Comparison of ENCODE assay signal across 24 mouse cellular contexts in the genomic region with DNA sequence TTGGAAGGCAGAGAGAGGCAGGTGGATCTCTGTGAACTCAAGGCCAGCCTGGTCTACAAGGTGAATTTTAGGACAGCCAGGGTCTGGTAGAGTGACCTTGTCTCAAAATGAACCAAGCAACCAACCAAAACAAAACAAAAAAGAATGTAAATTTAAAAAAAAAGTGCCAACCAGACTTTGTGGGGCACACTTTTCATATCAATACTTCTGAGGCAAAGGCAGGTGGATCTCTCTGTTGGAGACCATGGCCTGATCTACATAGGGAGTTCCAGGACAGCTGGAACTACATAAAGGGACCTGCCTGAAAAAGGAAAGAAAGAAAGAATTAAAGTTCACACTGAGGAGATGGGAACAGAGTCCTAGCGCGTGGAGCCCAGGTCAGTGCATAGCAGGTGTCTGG. TPM values are rescaled to one million over a fixed set of nuclear protein-coding genes. Genes with fewer than 3 reads are reported as not detected.
"Had no signal": no experiment of that assay in that cellular context is flagged by ENCODE, and none has a peak within 500 bp of the region (broad histone marks: within the 10 kb centered on the region; RNA-seq: fewer than 3 reads in every experiment).

No protein-coding gene starts in this region.

- H3K27ac ChIP-seq: lung, embryonic 15.5 days; macrophage; midbrain, embryonic 13.5 days; midbrain, embryonic 15.5 days; neural tube, embryonic 12.5 days; stomach, embryonic 15.5 days; stomach, postnatal 0 days had no signal

- H3K9ac ChIP-seq: lung, embryonic 15.5 days; midbrain, embryonic 13.5 days; midbrain, embryonic 15.5 days; neural tube, embryonic 12.5 days; stomach, embryonic 15.5 days had no signal

- ATAC-seq: lung, postnatal 0 days; midbrain, embryonic 13.5 days; midbrain, embryonic 15.5 days had no signal

- H3K4me2 ChIP-seq: lung, embryonic 15.5 days; midbrain, embryonic 11.5 days; midbrain, embryonic 13.5 days; midbrain, embryonic 15.5 days; neural tube, embryonic 12.5 days; stomach, embryonic 15.5 days had no signal

- H3K36me3 ChIP-seq: lung, embryonic 15.5 days; midbrain, embryonic 13.5 days; midbrain, embryonic 15.5 days; neural tube, embryonic 12.5 days; stomach, embryonic 15.5 days had no signal

- H3K4me3 ChIP-seq: lung, embryonic 15.5 days; megakaryocyte, embryonic 14.5 days; midbrain, embryonic 13.5 days; midbrain, embryonic 15.5 days; neural tube, embryonic 12.5 days; stomach, embryonic 15.5 days had no signal

- H3K4me1 ChIP-seq: midbrain, embryonic 13.5 days; midbrain, embryonic 15.5 days; neural tube, embryonic 12.5 days; stomach, embryonic 15.5 days had no signal

- H3K9me3 ChIP-seq: lung, embryonic 15.5 days; midbrain, embryonic 15.5 days; neural tube, embryonic 12.5 days; stomach, embryonic 15.5 days had no signal

- H3K27me3 ChIP-seq: lung, embryonic 15.5 days; neural tube, embryonic 12.5 days; stomach, embryonic 15.5 days had no signal

- DNase-seq: lung, adult 2 months; lung, postnatal 14 days; lung, postnatal 36 days; right cerebral cortex, postnatal 14 days; thymus, adult 2 months; thymus, postnatal 25 days; thymus, postnatal 4 days had no signal

RNA-seq across cellular contexts. Expression of gene Gjc1, which starts 7.0 kb away (rescaled TPM):
- total RNA-seq: megakaryocyte progenitor cell, adult 5-6 weeks; monocyte, adult 5-6 weeks; neutrophil, adult 5-6 weeks had no signal
- polyA plus RNA-seq: macrophage had no signal

RNA-seq across cellular contexts. Expression of gene Higd1b, which starts 9.2 kb away (rescaled TPM):
- total RNA-seq: megakaryocyte progenitor cell, adult 5-6 weeks; monocyte, adult 5-6 weeks; neutrophil, adult 5-6 weeks had no signal
- polyA plus RNA-seq: macrophage; midbrain, embryonic 11.5 days; neural tube, embryonic 12.5 days had no signal

RNA-seq across cellular contexts. Expression of gene Ccdc103, which starts 54.5 kb away (rescaled TPM):
- total RNA-seq: monocyte, adult 5-6 weeks; neutrophil, adult 5-6 weeks had no signal
- polyA plus RNA-seq: macrophage; spleen, adult 2 months; thymus, adult 2 months had no signal

RNA-seq across cellular contexts. Expression of gene Fam187a, which starts 58.5 kb away (rescaled TPM):
- total RNA-seq: megakaryocyte progenitor cell, adult 5-6 weeks; midbrain, postnatal 0 days; monocyte, adult 5-6 weeks; neutrophil, adult 5-6 weeks had no signal
- polyA plus RNA-seq: lung, embryonic 15.5 days; lung, postnatal 0 days; macrophage; midbrain, embryonic 13.5 days; midbrain, embryonic 15.5 days; neural tube, embryonic 12.5 days; neural tube, embryonic 14.5 days; spleen, adult 2 months; stomach, embryonic 15.5 days; stomach, postnatal 0 days; thymus, adult 2 months; urinary bladder, adult 2 months had no signal
